Mouse (Mus musculus) retina, adult 2 months (tissue): ENCODE data around the gene Gpld1.
"Not testable (repeated sequence)": the region's sequence is repeated elsewhere in the genome, so short reads cannot be mapped to it uniquely, and the experiment has no call there.

ENCODE experiments used
- DNase-seq: peaks from one replicate; pipeline ENCODE4 v3.0.0-alpha.2; 2012; ENCODE audit warnings: low read depth, low spot score

Gene Gpld1

DNA sequence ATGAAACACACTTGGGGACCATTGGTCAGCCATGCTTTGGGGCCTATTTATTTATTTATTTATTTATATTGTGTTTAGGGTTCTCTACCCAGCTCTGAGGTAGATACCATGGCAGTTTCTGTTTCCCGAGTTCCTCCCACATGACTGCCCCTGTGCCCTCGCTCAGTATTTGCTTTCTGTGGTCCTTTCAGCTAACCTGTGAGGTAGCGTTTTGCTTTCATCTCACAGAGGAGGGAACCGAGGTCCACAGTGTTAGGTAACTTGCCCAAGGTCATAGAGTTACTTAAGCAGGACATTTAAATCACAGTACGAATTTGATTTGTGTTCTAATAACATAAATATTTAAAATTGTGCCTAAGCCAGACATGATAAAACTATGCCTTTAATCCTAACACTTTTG, 4.2 kb downstream of the Gpld1 start:
- no peak for DNase-seq

DNA sequence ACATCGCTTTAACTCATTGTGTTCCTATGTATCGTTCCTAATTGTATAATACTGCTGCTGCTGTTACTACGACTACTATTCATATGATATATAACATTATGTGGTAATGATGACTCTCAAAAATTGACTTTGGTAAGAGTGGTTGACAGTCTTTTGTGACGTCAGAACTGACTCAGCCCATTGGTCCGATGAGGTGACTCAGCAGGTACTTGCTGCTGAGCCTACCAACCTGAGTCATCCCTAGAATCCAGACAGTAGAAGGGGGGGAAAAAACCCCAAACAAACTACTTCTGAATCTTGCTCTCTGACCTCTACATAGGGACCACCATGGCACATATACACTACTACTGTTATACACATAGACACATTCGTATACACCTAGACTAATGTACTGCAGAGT, 5.9 kb downstream of the Gpld1 start:
- DNase-seq: no peak

DNA sequence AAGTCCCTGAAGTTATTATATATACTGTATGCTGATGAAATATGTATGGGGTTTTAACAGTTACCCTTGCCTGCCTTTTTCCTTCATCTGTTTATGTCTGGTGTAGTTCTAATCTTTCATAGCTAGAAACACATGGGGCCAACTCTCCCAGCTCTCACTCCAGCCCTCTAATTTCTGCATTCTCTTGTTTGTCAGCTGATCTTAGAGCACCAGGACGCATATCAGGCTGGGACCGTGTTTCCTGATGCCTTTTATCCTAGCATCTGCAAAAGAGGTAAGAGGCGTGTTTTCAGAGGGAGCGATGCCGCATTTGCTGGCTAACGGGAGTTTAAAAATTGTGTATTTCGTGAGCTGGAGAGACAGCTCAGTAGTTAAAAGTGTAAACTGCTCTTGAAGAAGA, 9.7 kb downstream of the Gpld1 start:
- no peak for DNase-seq

DNA sequence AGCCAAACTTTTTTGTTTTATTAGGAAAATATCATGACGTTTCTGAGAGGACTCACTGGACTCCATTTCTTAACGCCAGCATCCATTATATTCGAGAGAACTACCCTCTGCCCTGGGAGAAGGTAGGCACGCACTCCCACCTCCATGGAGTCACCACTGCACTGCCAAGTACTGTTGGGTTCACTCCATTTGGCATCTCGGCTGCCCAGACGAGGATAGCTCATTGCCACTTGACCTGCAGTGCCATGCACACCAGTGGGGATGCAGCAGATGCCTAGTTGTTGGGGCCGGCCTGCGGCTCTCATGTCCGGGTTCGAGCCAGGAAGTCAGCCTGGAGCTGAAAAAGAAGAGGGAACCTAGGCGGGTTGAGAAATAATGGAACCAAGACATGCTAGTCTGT, 12.1 kb downstream of the Gpld1 start:
- DNase-seq: no peak

DNA sequence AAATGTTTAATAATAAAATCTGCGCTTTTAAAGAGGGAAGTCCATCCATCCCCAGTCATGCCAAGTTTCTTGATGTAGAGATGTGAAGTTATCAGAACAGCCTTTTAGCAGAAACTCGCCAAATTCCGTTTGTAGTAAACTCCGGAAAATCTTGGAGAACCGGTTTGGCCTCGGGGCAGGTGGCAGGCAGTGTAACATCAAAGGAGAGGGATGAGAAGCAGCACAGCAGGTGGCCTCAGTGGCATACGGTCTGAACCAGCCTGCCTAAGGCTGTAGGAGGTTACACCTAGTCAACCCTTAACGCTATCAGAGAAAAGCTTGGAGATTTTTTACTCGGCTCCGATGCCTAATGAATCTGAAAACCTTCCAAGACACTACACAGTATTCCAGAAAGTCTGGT, 12.5 kb downstream of the Gpld1 start:
- DNase-seq: no peak

DNA sequence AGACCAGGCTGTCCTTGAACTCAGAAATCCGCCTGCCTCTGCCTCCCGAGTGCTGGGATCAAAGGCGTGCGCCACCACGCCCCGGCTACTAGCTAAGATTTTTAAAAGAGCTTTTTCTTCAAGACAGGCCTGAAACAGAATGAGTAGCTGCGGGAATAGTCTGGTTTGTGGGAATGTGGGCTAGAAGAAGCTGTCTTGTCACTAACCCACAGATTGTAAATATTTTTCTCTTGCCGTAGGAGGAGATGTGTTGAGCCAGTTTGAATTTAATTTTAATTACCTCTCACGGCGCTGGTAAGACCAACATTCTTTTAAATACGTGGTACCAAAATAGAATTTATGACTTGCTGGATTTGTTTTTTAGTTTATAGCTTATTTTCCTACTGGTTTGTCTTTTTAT, 15.7 kb downstream of the Gpld1 start:
- DNase-seq: no peak

DNA sequence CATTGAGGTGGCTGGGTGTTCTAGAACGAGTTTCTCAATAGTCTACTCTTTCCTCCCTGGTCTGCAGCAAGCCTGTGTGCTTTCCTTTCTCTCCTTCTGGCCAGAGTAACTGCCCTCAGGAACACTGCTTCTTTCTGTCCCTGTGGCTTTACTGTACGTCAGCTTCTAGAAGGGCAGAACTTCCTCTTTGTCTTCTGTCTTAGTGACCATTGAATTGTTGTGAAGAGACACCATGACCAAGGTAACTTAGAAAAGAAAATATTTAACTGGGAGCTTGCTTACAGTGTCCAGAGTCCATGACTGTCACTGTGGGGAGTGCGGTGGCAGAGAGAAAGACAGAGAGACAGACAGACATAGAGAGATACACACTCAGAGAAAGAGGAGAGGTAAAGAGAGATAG, 17.1 kb downstream of the Gpld1 start:
- DNase-seq: no peak

DNA sequence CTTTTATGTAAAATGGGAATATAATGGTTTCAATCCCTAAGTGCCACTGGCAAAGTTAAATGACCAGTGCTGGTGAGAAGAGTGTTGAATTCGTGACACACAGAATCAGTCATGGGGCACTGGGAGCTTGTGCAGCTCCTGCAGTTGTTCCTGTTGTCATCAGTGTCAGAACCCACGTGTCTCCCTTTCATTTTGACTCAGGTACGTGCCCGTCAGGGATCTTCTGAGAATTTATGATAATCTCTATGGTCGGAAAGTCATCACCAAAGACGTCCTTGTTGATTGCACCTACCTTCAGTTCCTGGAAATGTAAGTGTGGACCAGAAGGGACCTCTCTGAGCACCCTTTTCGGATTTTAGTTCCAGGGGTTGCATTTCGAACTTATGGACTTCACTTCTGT, 19.2 kb downstream of the Gpld1 start:
- DNase-seq: no peak

DNA sequence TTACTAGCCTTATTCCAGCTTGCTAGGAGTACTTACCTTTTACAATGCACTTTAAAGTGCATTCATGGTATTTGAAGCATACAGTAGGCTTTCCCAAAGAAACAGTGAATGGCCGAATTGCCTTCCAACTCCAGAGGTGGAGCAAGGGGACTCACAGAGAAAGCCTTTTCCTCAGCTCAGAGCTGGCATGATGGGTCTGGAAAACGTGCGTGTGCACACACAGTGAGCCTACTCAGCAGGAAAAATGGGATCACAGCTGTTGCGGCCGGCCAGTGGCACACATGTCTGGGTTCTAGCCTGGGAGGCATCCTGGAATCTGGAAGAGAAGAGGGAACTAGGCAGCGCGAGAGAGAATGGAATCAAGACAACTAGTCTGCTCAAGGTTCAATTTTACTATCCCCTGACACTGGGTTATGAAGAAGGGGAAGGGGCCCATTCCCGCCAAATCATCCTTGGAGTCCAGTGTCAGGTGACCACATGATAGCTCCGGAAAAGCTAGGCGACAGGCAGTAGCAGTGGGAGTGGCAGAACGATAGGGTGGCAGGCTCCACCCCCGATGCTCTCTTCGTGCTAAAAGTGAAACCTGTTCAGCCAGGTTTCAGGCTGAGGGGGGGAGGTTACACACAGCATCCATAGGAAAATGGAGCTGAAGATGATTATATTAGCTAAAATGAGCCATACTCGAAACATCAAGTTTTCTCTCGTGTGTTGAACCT, 22.3 kb downstream of the Gpld1 start:
- DNase-seq: no peak

DNA sequence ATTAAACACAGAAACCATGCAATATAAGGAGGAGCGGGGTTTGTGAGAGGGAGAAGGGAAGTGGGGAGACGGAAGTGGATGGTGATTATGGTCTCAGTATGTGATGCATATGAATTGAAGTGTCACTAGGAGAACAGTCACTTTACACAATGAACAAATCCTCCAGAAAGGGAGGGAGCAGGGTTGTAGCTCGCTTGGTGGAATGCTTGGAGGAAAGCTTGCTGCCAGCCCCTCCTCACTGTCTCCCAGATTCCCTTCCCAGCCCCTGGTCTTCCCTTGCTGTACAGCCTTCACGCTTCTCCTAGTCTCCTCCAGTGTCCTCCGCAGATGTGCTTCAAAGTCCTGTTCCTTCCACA, 22.9 kb downstream of the Gpld1 start:
- no peak for DNase-seq

DNA sequence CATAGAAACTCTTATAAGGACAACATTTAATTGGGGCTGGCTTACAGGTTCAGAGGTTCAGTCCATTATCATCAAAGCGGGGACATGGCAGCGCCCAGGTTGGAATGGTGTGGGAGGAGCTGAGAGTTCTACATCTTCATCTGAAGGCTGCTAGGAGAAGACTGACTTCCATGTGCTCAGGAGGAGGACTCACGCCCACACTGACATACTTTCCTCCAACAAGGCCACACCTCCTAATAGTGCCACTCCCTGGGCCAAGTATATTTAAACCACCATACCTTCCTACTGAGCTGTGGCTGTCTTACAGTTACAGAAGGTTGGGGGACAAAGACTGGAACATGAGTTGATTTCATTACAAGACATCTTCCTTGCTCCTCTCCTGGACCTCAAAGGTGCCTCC, 28.8 kb downstream of the Gpld1 start:
- DNase-seq: not testable (repeated sequence)

DNA sequence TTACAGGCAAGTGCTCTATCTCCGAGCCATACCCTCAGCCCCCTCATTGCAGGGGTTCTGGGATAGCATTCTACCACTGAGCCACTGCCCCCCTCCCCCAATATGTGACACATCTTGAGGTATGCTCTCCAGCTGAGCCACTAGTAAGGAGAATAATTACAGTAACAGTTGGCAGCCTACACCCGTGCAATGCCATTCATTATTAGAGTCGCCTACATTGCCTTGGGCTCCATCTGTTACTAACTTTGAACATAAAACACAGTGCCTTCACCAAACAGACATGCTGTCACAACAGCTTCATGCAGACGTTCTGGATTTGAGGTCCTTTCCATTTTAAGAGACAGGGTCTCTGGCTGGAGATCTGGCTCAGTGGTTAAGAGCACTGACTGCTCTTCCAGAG, 33.4 kb downstream of the Gpld1 start:
- DNase-seq: no peak

DNA sequence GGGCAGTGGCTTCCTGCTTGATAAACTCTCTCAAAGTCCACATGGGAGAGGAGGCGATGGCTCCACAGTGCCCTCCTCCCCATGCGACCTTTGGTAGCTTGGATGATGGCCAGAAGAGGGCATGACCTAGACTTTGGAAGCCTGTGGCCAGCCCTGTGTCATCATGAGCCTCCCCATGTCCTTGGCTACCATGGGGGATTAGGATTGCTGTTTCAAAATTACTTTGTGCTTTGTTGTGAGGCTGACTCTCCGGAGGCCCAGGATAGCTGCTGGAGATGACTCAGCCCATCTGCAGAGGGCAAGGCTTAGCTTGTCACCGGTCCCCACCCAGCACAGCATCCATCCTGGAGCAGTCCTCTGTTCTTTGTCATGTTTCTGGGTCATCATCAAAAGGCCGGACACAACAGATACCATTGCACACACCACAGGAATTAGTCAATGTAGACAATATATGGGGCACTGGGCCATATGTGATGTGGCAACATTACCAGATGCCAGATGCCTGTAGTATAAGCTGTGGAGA, 34.9 kb downstream of the Gpld1 start:
- no peak for DNase-seq

DNA sequence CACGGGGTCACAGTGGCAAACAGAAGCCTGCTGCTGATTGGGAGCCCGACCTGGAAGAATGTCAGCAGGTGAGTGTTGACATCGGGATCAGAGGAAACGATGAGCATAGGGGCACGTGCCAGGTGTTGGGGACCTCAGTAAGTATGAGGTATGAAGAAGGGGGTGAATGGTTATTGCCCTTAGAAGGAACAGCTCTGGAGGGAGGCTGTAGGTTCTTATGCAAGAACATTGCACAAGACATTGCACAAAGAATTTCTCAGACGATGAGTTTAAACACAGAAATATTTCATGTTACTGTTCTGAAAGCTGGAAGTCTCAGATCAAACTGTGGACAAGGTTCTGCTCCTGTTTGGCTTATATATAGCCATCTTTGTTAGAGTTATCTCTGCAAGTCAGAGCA, 38.1 kb downstream of the Gpld1 start:
- DNase-seq: no peak

DNA sequence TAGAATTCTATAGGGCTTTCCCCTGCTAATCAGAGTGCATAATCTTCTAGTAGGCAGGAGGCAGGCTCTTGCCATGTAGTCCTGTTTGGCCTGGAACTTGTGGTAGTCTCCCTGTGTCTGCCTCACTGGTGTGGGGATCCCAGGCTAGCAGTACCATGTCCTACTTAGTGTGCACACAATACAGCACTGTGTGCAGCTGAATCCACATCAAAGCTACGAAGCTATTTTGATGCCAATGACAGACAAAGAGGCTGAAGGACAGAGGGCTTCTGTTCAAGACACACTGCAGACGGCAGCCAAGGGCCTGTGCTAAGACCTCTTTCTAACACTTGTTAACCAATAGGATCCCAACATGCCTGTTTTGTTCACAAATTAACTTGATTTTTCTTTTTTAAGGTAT, 42.5 kb downstream of the Gpld1 start:
- DNase-seq: no peak

DNA sequence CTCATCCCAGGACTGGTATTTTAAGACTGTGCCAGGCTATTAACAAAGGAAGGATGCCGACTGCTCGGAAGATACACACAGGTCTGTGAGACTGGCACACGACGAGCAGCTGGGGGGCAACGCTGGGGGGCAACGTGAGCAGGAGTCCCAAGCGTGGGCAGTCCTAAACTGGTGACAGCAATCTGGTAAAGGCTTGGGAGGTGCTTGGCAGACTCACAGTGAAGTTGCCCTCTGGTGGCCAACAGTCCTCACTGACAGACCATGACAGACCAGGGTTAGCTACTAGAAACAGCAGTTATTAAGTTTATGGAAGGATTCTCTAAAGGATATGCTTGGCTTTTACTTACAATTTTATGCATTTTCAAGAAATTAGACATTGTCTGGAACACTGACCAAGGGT, 45.4 kb downstream of the Gpld1 start:
- no peak for DNase-seq

DNA sequence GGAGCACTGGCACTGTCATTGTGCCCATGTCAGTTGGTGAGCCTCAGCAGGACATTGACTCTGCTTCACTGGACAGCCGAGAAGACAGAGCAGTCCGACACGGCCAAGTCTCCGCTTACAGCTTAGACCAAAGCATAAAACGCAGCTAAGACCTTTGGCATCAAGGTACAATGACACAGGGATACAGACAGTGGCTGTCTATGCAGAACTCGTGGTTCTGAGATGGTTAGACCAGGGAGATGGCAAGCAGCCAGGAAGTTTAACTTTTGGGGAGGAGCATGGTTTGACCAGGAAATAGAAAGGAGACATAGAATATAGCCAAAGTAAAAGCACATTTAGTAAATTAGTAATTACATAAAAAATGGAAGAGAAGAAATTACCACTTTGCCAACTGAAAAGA, 46.1 kb downstream of the Gpld1 start:
- DNase-seq: no peak

DNA sequence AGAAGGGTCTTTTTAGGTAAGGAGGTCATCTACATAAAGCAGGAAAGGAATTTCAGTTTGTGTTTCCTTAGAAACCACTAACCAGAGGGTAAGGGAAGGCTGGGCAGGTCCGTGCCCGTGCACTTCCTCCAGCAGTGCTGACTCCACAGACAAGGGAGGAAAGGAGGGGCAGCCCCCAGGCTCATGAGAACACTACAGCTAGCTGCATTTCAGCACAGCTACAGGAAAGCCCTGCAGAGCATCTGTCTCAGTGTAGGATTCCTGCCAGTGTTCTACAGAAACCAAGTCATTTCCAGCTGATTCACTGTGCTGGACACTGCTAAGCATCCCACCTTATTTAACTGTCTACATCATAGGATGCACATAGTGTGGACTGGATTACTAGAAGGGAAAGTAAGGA, 50.2 kb downstream of the Gpld1 start:
- DNase-seq: no peak

DNA sequence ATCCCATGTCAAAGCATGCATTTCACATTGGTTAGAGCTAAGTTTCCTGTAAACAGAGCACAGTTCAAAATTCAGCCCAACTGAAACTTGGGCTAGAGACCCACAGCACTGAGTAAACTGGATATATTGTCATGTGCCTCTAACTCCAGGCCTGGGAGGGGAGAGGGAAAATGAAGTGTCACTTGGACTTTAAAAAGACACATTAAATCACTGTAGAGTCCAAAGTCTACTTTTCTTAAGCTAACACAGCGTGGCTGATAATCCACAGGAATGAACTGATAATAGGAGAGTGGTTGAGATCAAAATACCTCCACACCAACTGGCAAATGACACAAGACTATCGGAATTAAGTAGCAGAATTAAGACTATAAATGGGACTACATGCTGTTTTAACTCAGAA, 56.6 kb downstream of the Gpld1 start:
- DNase-seq: no peak

DNA sequence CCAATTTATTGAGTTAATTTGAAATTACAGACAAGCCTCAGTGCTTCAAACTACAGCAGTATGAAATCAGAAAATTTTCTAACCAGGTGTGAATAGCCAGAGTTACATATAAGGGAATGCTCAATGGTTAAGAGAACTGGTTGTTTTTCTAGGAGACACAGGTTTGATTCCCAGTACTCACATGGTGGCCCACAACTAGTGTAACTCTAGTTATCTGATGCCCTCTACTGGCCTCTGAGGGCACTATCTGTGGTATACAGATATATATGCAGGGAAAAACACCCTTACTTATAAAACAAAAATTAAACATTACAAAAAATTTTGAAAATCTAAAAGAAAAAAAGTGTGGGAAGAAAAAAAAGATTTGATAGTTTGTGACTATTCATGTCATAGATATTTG, 60.0 kb downstream of the Gpld1 start:
- DNase-seq: no peak

DNA sequence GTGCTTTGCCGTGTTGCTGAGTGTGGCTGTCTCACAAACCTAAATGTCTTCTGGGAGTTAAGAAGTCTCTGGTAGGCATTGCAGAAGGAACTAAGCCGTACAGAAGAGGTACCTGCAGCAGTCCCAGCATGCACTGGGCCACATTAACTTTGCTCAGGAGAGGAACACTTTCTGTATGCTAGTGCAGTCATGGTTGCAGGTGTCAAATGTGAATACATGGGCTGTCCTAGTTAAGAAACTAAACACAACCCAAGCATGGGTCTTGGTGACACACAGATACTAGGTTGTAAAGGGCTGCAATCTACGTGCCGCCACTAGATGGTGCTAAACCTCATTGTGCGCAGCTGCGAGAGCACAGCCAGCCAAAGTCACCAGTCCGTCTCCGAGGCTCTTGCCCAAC, 64.2 kb downstream of the Gpld1 start:
- no peak for DNase-seq

DNA sequence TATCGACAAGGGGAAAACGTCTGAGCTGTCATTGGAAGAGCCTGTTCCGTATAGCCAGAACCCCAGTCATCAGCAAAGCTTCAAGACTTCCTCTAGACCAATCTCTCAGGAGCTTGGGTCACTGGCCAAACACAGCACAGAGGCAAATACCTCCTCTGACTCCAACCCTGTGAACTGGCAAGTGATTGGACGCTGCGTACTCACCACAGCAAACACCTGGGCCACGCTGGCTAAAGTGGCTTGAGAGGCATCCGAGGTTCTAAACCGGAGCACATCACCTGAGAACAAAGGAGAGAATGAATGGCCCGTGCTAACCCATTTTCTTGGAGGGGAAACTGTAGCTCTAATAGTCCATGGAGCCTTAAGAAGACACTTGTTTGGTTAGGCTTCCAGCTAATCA, 75.4 kb downstream of the Gpld1 start:
- no peak for DNase-seq

DNA sequence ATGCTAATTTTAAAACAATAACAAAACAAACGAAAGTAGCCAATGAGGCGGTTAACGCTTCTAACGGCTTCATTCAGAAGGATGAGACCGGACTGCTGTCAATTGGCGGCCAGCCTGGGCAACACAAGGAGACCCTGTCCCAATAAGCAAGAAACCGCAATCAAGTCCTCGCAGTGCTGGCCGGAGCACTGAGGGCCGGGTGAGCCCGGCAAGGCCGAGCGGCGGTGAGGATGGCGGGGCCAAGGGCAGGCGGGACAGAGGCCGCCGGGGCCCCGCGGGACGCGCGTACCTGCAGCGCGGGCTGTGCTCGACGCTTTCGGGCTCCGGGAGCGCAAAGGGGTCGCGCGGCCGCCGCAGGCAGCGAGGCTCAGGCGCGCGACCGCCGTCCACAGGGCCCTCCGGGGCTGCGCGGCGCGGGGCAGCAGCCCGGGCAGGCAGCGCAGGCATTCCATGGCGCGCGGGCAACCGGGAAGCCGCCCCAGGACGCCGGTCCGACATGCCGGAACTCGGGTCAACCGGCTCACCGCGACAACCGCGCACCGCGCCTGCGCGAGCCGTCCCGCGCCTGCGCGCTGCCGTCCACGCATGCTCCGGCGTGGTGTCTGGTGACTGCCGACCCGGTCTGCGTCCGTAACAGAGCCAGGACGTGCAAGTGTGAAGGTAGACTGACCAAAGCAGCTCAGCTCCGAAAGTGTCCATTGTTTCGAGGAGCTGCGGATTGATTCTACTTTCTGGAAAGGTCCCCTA, 77.0 kb downstream of the Gpld1 start, which contains the start of gene Mrs2:
Mrs2 (minus strand) TSS at position 587 of the 747 bp plus-strand sequence.
- peak; percentile 84 for DNase-seq
